8 mouse cellular contexts compared by ENCODE assay signal in genomic region chr3:148977124-148977529, GRCm38 (mm10). TPM values are rescaled to one million over a fixed set of nuclear protein-coding genes. Genes with fewer than 3 reads are reported as not detected.
A peak's percentile ranks its signal among the peaks of the same experiment; 100 is the strongest.
DNase-seq lines count a peak whose midpoint lies in the region; ATAC-seq and TF ChIP-seq lines count a peak whose summit lies in the region.

No protein-coding gene starts in this region.

- peak overlapping the region; percentile 51 for H3K4me3 ChIP-seq in left cerebral cortex, adult 2 months
- no peak overlapping the region for H3K4me3 ChIP-seq in forebrain, embryonic 11.5 days (ENCODE audit: low read depth, low read length)
- H3K4me3 ChIP-seq in hindbrain, embryonic 16.5 days (ENCODE audit: low read length): peak overlapping the region; percentile 29
- H3K4me3 ChIP-seq in midbrain, postnatal 0 days (ENCODE audit: low read depth, low read length): peak overlapping the region; percentile 40

- H3K4me1 ChIP-seq in forebrain, embryonic 11.5 days (replicated peaks; ENCODE audit: control insufficient read depth, insufficient read depth, low read length): peaks cover 9% of the 10 kb centered on the region; the same call in 1 of the 2 replicates
- H3K4me1 ChIP-seq in hindbrain, embryonic 16.5 days (ENCODE audit: control insufficient read depth, insufficient read depth, low read depth, low read length): peaks cover 3% of the 10 kb centered on the region; the same call in 1 of the 2 replicates
- H3K4me1 ChIP-seq in midbrain, postnatal 0 days (ENCODE audit: insufficient read depth, low read length): no peaks in the 10 kb centered on the region

- H3K27me3 ChIP-seq in forebrain, embryonic 11.5 days (ENCODE audit: control insufficient read depth, insufficient read depth, low read length): no peaks in the 10 kb centered on the region
- H3K27me3 ChIP-seq in hindbrain, embryonic 16.5 days (replicated peaks; ENCODE audit: control insufficient read depth, insufficient read depth, low read length): no peaks in the 10 kb centered on the region
- no peaks in the 10 kb centered on the region for H3K27me3 ChIP-seq in midbrain, postnatal 0 days (ENCODE audit: insufficient read depth, low read length)

- peak overlapping the region; percentile 22; the same call in 1 of the 2 replicates for H3K27ac ChIP-seq in left cerebral cortex, adult 2 months
- H3K27ac ChIP-seq in forebrain, embryonic 11.5 days (ENCODE audit: low read depth, low read length): no peak overlapping the region
- H3K27ac ChIP-seq in hindbrain, embryonic 16.5 days (ENCODE audit: low read depth, low read length): peak overlapping the region; percentile 7
- peak overlapping the region; percentile 57 for H3K27ac ChIP-seq in midbrain, postnatal 0 days (ENCODE audit: low read depth, low read length)

- H3K36me3 ChIP-seq in forebrain, embryonic 11.5 days (ENCODE audit: control insufficient read depth, insufficient read depth, low read length): no peaks in the 10 kb centered on the region
- no peaks in the 10 kb centered on the region for H3K36me3 ChIP-seq in hindbrain, embryonic 16.5 days (ENCODE audit: control insufficient read depth, insufficient read depth, low read length)
- H3K36me3 ChIP-seq in midbrain, postnatal 0 days (ENCODE audit: insufficient read depth, low read length): no peaks in the 10 kb centered on the region

- DNase-seq in left cerebral cortex, adult 2 months (ENCODE audit: extremely low spot score in 1 of 2, low spot score in 2 of 2): no peak
- no peak for DNase-seq in left cerebral cortex, postnatal 10 days (ENCODE audit: extremely low spot score in 1 of 2, low spot score in 2 of 2)
- no peak for DNase-seq in forebrain, embryonic 11.5 days (ENCODE audit: low spot score)
- DNase-seq in midbrain, postnatal 0 days (ENCODE audit: low spot score): peak; percentile 69
- no peak for DNase-seq in testis, postnatal 14 days (ENCODE audit: low spot score)
- no peak for DNase-seq in thymus, postnatal 10 days (ENCODE audit: low spot score in 2 of 2)

- peak overlapping the region; percentile 40 for H3K4me2 ChIP-seq in forebrain, embryonic 11.5 days (ENCODE audit: low read depth, low read length, severe bottlenecking)
- peak overlapping the region; percentile 54 for H3K4me2 ChIP-seq in hindbrain, embryonic 16.5 days (ENCODE audit: low read length)
- peak overlapping the region; percentile 75 for H3K4me2 ChIP-seq in midbrain, postnatal 0 days (ENCODE audit: low read depth, low read length, poor library complexity, severe bottlenecking)

- ATAC-seq in forebrain, embryonic 11.5 days (replicated peaks; ENCODE audit: low FRiP score): peak; percentile 64
- peak; percentile 89 for ATAC-seq in hindbrain, embryonic 16.5 days
- ATAC-seq in midbrain, postnatal 0 days (ENCODE audit: low FRiP score): peak; percentile 56; the same call in 1 of the 2 replicates
- ATAC-seq in inflammation-experienced regulatory T-cells, adult 6 months: no peak

- WGBS in forebrain, embryonic 11.5 days: 19% methylated on average over 16 of the region's 16 CpGs
- WGBS in hindbrain, embryonic 16.5 days: 9% methylated on average over 16 of the region's 16 CpGs
- WGBS in midbrain, postnatal 0 days: 5% methylated on average over 16 of the region's 16 CpGs

- no peak for TF ChIP-seq CTCF in left cerebral cortex, adult 2 months (IDR thresholded peaks at IDR 0.05)
- no peak for TF ChIP-seq CTCF in midbrain, postnatal 0 days (IDR thresholded peaks at IDR 0.05)

- intact Hi-C loops in left cerebral cortex, adult 2 months (cut with DNase I): no loop called here
- intact Hi-C loops in left cerebral cortex, postnatal 10 days (cut with DNase I): no loop called here

- no peak overlapping the region; the same call in 1 of the 2 replicates for H3K9ac ChIP-seq in forebrain, embryonic 11.5 days (ENCODE audit: low read length)
- peak overlapping the region; percentile 11 for H3K9ac ChIP-seq in hindbrain, embryonic 16.5 days (ENCODE audit: low read depth, low read length)
- peak overlapping the region; percentile 44 for H3K9ac ChIP-seq in midbrain, postnatal 0 days (replicated peaks; ENCODE audit: low read length, poor library complexity, severe bottlenecking)

- no peaks in the 10 kb centered on the region for H3K9me3 ChIP-seq in forebrain, embryonic 11.5 days (ENCODE audit: control insufficient read depth, low read length)
- no peaks in the 10 kb centered on the region for H3K9me3 ChIP-seq in hindbrain, embryonic 16.5 days (ENCODE audit: control insufficient read depth, low read length)
- no peaks in the 10 kb centered on the region for H3K9me3 ChIP-seq in midbrain, postnatal 0 days (ENCODE audit: low read length)

RNA-seq across cellular contexts. Expression of gene Adgrl2, which starts 13.2 kb away (rescaled TPM):
- 100 to 1,000 TPM; 122 to 126 TPM for total RNA-seq in left cerebral cortex, adult 2 months (2021)
- 100 to 1,000 TPM; 163 to 173 TPM for total RNA-seq in left cerebral cortex, postnatal 10 days (2021)
- 112 and 116 TPM in 2 replicates for polyA plus RNA-seq in forebrain, embryonic 11.5 days (2014; fragmentation: Nextera tagmentation; extraction: Ambion mirVana)
- polyA plus RNA-seq in hindbrain, embryonic 16.5 days (2015; fragmentation: Nextera tagmentation; extraction: Ambion mirVana): 114 and 121 TPM in 2 replicates
- 102 and 116 TPM in 2 replicates for total RNA-seq in midbrain, postnatal 0 days (2014; rRNA removed)
- polyA plus RNA-seq in midbrain, postnatal 0 days (2015; fragmentation: Nextera tagmentation; extraction: Ambion mirVana): 83.6 and 92.9 TPM in 2 replicates
- polyA plus RNA-seq in inflammation-experienced regulatory T-cells, adult 6 months (2017; shearing (Covaris generic)): under 1 TPM in 1 of 3 experiments, not detected in 2; 0.17 TPM

Comparison
In these comparisons a context has a peak if more than half of its experiments do, and no peak if none do; other contexts are left out.
1. RNA of gene Adgrl2, which starts 13.2 kb away (polyA plus RNA-seq): 114 to 121 TPM in hindbrain, embryonic 16.5 days, 112 to 116 TPM in forebrain, embryonic 11.5 days and 83.6 to 92.9 TPM in midbrain, postnatal 0 days; 0.17 TPM in inflammation-experienced regulatory T-cells, adult 6 months; every median in the first group is over 10 times any median in the second.
2. Peak in every context shown above with its lines, with median percentiles within 50 percentile points of each other: H3K4me2 ChIP-seq.